Mouse (Mus musculus): ENCODE results near the gene Sirt3. TPM values are rescaled to one million over a fixed set of nuclear protein-coding genes. Genes with fewer than 3 reads are reported as not detected.

The Sirt3 gene
- polyA plus RNA-seq, 1 experiment: 99.4 TPM

DNA sequence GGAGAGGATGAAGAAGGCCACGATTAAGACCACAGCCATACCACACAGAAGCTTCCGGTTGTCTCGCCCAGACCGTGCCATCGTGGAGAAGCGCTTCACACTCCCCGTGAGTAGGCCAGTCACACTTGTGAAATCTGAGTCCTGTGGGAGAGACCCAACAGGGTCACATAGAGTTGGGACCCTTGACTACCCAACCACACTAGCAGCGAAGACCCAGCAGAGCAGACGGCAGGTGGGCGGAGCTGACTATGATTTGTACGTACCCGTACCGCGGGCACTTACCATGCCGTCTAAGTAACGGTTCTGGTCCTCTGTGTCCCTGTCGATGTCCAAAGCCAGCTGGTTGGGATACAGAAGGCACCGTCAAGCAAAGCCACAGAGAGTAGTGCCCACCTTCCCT, 27.6 kb downstream of the Sirt3 start:
- H3K27ac ChIP-seq (ENCODE audit: insufficient read depth, low read length): no peak overlapping the region
- 93% methylated on average over 18 of the region's 18 CpGs for WGBS
- peaks cover 17% of the 10 kb centered on the region for H3K4me1 ChIP-seq (ENCODE audit: control insufficient read depth, insufficient read depth, low read length)
- no peak overlapping the region for H3K4me3 ChIP-seq (replicated peaks; ENCODE audit: insufficient read depth, low read depth, low read length)
- H3K27me3 ChIP-seq (ENCODE audit: control insufficient read depth, insufficient read depth, low read length): no peaks in the 10 kb centered on the region
- no peak for DNase-seq
- TF ChIP-seq POLR2A (IDR thresholded peaks at IDR 0.05; ENCODE audit: borderline replicate concordance, insufficient read depth, low read length): no peak
- TF ChIP-seq CTCF (IDR thresholded peaks at IDR 0.05; ENCODE audit: borderline replicate concordance, insufficient read depth, low read depth, low read length): no peak

GRCm38 (mm10) chr7:140853386-140853785, 28.7 kb downstream of the Sirt3 start:
- Histone ChIP-seq H3K27ac (ENCODE audit: insufficient read depth, low read length) (no peak overlapping the region), H3K4me3 (replicated peaks; ENCODE audit: insufficient read depth, low read depth, low read length) (no peak overlapping the region), H3K27me3 (ENCODE audit: control insufficient read depth, insufficient read depth, low read length) (no peaks in the 10 kb centered on the region), H3K4me1 (ENCODE audit: control insufficient read depth, insufficient read depth, low read length) (peaks cover 6% of the 10 kb centered on the region)
- TF ChIP-seq CTCF (IDR thresholded peaks at IDR 0.05; ENCODE audit: borderline replicate concordance, insufficient read depth, low read depth, low read length): no peak
- TF ChIP-seq POLR2A (IDR thresholded peaks at IDR 0.05; ENCODE audit: borderline replicate concordance, insufficient read depth, low read length): no peak
- no peak for DNase-seq
- WGBS: 85% methylated on average over 9 of the region's 9 CpGs

GRCm38 (mm10) chr7:140851916-140852315, 30.2 kb downstream of the Sirt3 start:
- Histone ChIP-seq H3K27me3 (ENCODE audit: control insufficient read depth, insufficient read depth, low read length) (no peaks in the 10 kb centered on the region), H3K4me3 (replicated peaks; ENCODE audit: insufficient read depth, low read depth, low read length) (no peak overlapping the region), H3K4me1 (ENCODE audit: control insufficient read depth, insufficient read depth, low read length) (peaks cover 5% of the 10 kb centered on the region), H3K27ac (ENCODE audit: insufficient read depth, low read length) (no peak overlapping the region)
- TF ChIP-seq POLR2A (IDR thresholded peaks at IDR 0.05; ENCODE audit: borderline replicate concordance, insufficient read depth, low read length): no peak
- no peak for TF ChIP-seq CTCF (IDR thresholded peaks at IDR 0.05; ENCODE audit: borderline replicate concordance, insufficient read depth, low read depth, low read length)
- WGBS: 92% methylated on average over 4 of the region's 4 CpGs
- DNase-seq: no peak

DNA sequence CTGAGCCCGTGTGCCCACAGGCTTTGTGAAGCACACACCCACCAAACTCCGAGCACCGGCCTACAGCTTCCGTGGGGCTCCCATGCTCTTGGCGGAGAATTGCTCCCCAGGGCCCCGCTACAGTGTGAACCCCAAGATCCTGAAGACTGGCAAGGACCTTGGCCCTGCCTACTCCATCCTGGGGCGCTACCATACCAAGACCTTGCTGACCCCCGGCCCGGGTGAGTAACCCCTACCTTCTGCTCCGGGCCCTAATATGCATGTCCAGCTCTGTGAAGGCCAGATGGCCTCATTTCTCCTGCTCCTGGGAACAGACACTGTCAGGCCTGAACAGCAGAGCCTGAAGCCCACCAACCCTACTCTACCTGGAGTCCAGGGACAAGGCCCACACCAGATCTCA, 33.5 kb downstream of the Sirt3 start:
- no peaks in the 10 kb centered on the region for H3K4me1 ChIP-seq (ENCODE audit: control insufficient read depth, insufficient read depth, low read length)
- no peak overlapping the region for H3K4me3 ChIP-seq (replicated peaks; ENCODE audit: insufficient read depth, low read depth, low read length)
- TF ChIP-seq POLR2A (IDR thresholded peaks at IDR 0.05; ENCODE audit: borderline replicate concordance, insufficient read depth, low read length) (no peak), CTCF (IDR thresholded peaks at IDR 0.05; ENCODE audit: borderline replicate concordance, insufficient read depth, low read depth, low read length) (no peak)
- no peaks in the 10 kb centered on the region for H3K27me3 ChIP-seq (ENCODE audit: control insufficient read depth, insufficient read depth, low read length)
- no peak overlapping the region for H3K27ac ChIP-seq (ENCODE audit: insufficient read depth, low read length)
- DNase-seq: no peak
- 92% methylated on average over 10 of the region's 10 CpGs for WGBS

- no peak for TF ChIP-seq POLR2A (IDR thresholded peaks at IDR 0.05; ENCODE audit: borderline replicate concordance, insufficient read depth, low read length)
- TF ChIP-seq CTCF (IDR thresholded peaks at IDR 0.05; ENCODE audit: borderline replicate concordance, insufficient read depth, low read depth, low read length): no peak
Measured at GRCm38 (mm10) chr7:140847755-140848580, 34.1 kb downstream of the Sirt3 start, which contains the start of gene Odf3. Gene Odf3, plus strand, starts transcription at chr7:140847805.

GRCm38 (mm10) chr7:140846676-140847075, 35.4 kb downstream of the Sirt3 start:
- H3K4me3 ChIP-seq (replicated peaks; ENCODE audit: insufficient read depth, low read depth, low read length): no peak overlapping the region
- no peaks in the 10 kb centered on the region for H3K4me1 ChIP-seq (ENCODE audit: control insufficient read depth, insufficient read depth, low read length)
- H3K27me3 ChIP-seq (ENCODE audit: control insufficient read depth, insufficient read depth, low read length): no peaks in the 10 kb centered on the region
- 78% methylated on average over 10 of the region's 10 CpGs for WGBS
- DNase-seq: no peak
- TF ChIP-seq CTCF (IDR thresholded peaks at IDR 0.05; ENCODE audit: borderline replicate concordance, insufficient read depth, low read depth, low read length): no peak
- TF ChIP-seq POLR2A (IDR thresholded peaks at IDR 0.05; ENCODE audit: borderline replicate concordance, insufficient read depth, low read length): no peak
- H3K27ac ChIP-seq (ENCODE audit: insufficient read depth, low read length): no peak overlapping the region

More at GRCm38 (mm10) chr7:140847755-140848580, 34.1 kb downstream of the Sirt3 start, which contains the start of gene Odf3:
- Histone ChIP-seq H3K27ac (ENCODE audit: insufficient read depth, low read length) (no peak within 1 kb of the TSS), H3K27me3 (ENCODE audit: control insufficient read depth, insufficient read depth, low read length) (no peaks in the 10 kb centered on the region), H3K4me3 (replicated peaks; ENCODE audit: insufficient read depth, low read depth, low read length) (no peak within 1 kb of the TSS), H3K4me1 (ENCODE audit: control insufficient read depth, insufficient read depth, low read length) (no peaks in the 10 kb centered on the region)
- 42% methylated on average over 11 of the region's 11 CpGs for WGBS
- DNase-seq: no peak

GRCm38 (mm10) chr7:140845683-140846082, 36.4 kb downstream of the Sirt3 start:
- no peaks in the 10 kb centered on the region for H3K27me3 ChIP-seq (ENCODE audit: control insufficient read depth, insufficient read depth, low read length)
- TF ChIP-seq CTCF (IDR thresholded peaks at IDR 0.05; ENCODE audit: borderline replicate concordance, insufficient read depth, low read depth, low read length): no peak
- no peak for TF ChIP-seq POLR2A (IDR thresholded peaks at IDR 0.05; ENCODE audit: borderline replicate concordance, insufficient read depth, low read length)
- no peak overlapping the region for H3K27ac ChIP-seq (ENCODE audit: insufficient read depth, low read length)
- WGBS: 78% methylated on average over 4 of the region's 4 CpGs
- no peaks in the 10 kb centered on the region for H3K4me1 ChIP-seq (ENCODE audit: control insufficient read depth, insufficient read depth, low read length)
- DNase-seq: no peak
- H3K4me3 ChIP-seq (replicated peaks; ENCODE audit: insufficient read depth, low read depth, low read length): no peak overlapping the region

Data from cerebellum, adult 2 months (tissue).